Mouse (Mus musculus): ENCODE measurements around the gene Nudcd2.
"Not testable (repeated sequence)": the region's sequence is repeated elsewhere in the genome, so short reads cannot be mapped to it uniquely, and the experiment has no call there.

Nudcd2 gene

GRCm38 (mm10) chr11:40733339-40734174, at the start of gene Nudcd2, which contains the start of gene Hmmr:
Nudcd2 (plus strand) TSS chr11:40733667.
Hmmr (minus strand) TSS chr11:40733422.
- DNase-seq (ENCODE audit: low spot score): peak; percentile 98

GRCm38 (mm10) chr11:40690444-40691127, 42.9 kb upstream of the Nudcd2 start:
- peak; percentile 39 for DNase-seq (ENCODE audit: low spot score)

GRCm38 (mm10) chr11:40692101-40692509, 41.4 kb upstream of the Nudcd2 start:
- DNase-seq (ENCODE audit: low spot score): no peak

DNA sequence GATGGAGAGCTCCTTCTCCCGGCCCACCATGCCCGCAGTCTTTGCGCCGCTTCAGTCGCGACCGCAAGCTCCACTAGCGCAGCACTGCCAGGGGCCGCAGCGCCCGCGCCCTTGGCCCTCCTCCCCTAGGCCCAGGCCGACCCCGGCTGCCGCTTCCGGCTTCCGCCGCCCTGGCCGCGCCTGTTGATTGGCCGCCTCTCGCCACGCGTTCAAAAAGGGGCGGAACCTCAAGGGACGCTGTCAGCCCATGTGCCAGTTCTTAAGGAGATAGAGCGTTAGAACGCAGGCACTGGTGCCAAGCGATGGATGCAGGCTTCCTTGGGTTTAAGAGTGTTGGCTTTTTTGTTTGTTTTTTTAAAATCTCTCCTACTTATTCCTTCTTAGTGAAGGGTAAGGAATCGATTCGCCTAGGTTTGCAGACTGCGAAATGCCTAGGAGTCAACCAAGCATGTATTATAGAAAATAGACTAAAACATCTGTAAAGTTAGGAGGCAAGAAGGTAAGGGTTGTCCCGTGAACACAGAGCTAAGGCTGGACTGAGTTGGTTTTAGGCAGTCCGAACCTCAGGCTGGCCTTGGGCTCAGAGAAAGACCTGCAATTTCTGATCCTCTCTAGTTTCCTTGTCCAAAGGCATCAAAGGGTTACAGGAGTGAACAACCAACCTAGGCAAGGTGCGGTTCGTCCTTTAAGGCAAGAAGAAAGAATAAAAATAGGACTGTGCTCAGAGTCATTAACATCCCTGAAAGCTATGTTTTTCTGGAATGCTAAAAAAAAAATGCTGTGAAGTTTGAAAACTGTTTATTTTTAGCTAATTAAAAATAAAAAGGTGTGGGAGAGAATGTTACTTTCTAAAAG, 40.7 kb upstream of the Nudcd2 start:
- peak; percentile 96 for DNase-seq (ENCODE audit: low spot score)

DNA sequence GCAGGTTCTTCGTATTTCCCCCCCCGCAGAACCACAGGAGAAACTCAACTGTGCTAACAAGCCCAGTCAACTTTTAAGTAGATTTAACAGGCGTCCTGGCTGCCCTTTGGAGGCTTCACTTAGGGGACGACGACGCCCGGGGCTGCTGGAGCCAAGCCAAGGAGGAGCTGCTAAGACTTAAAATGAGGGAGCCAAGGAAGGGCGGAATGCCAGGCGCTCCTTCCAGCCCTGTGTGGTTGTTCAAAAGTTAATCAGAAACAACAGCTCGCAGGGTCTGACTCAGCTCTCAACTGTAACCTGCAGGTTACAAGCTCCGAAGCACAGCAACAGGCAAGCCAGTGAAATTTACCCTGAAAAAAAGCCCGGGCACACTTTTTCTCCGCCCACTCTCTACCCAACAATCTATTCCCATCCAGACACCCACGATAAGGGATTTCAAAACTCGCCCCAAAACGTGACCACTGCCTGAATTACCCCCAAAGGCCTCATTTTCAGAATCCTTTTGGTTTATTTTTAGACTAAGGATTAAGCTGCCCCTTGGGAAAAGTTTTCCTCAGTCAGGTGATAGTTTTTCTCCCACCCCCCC, 40.0 kb upstream of the Nudcd2 start:
- DNase-seq (ENCODE audit: low spot score): peak; percentile 82

- peak; percentile 89 for DNase-seq (ENCODE audit: low spot score)
Observed at GRCm38 (mm10) chr11:40694311-40695087, 39.0 kb upstream of the Nudcd2 start.

DNA sequence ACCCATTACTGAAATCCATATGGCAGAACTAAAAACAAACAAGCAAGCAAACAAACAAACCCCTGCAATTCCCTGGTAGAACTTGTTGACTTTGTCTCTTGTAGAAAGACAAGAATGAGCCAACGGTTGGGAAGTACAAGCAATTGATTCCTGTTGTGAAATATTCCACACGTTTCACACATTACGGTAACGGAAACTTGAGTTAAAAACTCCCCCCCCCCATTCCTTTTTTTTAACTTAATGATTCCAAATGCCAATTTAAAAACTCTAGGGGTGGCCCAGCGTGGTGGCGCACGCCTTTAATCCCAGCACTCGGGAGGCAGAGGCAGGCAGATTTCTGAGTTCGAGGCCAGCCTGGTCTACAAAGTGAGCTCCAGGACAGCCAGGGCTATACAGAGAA, 38.4 kb upstream of the Nudcd2 start, which contains the start of gene Mat2b:
Gene Mat2b (minus strand): TSS at position 101 of the 400 bp plus-strand sequence.
- DNase-seq (ENCODE audit: low spot score): no peak

DNA sequence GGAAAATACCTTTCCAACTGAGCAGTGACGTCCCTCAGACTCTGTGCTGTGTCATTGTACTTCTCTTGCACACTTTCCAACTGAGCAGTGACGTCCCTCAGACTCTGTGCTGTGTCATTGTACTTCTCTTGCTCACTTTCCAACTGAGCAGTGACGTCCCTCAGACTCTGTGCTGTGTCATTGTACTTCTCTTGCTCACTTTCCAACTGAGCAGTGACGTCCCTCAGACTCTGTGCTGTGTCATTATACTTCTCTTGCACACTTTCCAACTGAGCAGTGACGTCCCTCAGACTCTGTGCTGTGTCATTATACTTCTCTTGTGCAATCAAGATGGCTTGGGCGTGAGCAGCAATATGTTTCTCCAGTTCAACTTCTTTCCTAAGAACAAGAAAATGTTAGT, 23.6 kb upstream of the Nudcd2 start:
- DNase-seq (ENCODE audit: low spot score): not testable (repeated sequence)

DNA sequence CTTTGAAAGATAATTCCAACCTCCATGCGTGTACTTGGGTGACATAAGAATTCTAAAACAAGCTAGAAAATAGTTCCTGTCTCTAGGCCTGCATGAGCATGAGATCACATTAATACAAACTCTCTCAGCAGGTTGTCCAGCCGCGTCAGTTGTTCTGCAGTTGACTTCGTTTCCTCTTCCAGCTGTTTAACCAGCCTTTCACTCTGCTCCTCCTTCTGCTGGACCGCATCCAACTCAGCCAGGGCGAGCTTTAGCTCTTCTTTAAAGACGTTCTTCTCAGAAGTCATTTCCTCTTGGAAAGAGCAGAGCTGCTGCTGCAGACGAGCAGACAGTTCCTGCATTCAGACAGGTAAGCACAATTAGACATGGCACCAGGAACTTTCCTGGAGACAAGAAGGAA, 19.6 kb upstream of the Nudcd2 start:
- peak; percentile 33 for DNase-seq (ENCODE audit: low spot score)

DNA sequence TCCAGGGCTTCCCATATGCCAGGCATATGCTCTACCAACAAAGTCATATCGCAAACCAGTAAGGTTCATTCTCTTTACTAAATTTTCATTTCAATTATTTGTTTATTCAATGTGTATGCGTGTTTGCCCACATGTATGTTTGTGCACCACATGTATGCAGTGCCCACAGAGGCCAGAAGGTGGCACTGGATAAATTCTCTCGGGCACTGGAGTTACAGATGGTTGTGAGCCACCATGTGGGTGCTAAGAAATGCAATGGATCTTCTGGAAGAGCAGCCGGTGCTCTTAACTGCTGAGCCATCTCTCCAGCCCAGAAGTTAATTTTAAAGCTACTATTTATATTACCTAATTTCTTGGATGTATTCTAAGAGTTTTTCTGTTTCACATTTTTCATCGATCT, 17.9 kb upstream of the Nudcd2 start:
- no peak for DNase-seq (ENCODE audit: low spot score)

DNA sequence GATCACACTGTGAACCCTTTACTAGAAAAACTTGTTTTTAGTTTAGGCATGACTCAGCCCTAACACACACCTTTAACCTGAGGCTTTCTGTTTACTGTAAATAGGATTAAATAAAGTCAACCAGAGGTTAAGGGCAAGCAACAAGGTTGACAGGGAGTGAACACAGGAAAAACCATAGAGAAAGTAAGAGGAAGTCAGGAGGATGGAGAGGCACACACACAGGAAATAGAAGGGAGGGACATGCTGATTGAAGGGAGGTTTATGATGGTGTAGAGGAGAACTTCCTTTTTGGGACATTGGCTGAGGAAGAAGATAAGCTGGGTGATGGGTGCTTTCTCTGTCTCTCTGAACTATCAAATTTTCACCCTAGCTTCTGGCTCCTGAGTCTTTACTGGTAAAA, 15.1 kb upstream of the Nudcd2 start:
- DNase-seq (ENCODE audit: low spot score): no peak

DNA sequence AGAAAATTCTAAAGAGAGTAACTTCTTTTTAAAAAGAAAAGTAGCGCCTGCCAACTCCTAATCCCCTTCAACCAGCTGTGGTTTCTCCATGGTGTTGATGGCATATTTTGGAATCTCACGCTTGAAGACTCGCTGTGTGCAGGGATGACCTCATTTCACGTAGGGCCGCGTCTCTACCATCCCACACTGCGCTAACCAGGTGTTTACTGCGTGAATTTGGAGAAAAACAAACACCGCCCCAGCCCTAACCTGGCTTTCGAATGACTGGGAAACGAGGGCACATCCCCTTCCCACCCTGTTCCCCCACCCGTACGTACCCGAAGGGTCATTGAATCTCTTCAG, 499 bp upstream of the Nudcd2 start:
- DNase-seq (ENCODE audit: low spot score): no peak

GRCm38 (mm10) chr11:40734251-40734752, 835 bp downstream of the Nudcd2 start:
- peak; percentile 36 for DNase-seq (ENCODE audit: low spot score)

- DNase-seq (ENCODE audit: low spot score): no peak
Observed at GRCm38 (mm10) chr11:40737369-40737768, 3.9 kb downstream of the Nudcd2 start.

DNA sequence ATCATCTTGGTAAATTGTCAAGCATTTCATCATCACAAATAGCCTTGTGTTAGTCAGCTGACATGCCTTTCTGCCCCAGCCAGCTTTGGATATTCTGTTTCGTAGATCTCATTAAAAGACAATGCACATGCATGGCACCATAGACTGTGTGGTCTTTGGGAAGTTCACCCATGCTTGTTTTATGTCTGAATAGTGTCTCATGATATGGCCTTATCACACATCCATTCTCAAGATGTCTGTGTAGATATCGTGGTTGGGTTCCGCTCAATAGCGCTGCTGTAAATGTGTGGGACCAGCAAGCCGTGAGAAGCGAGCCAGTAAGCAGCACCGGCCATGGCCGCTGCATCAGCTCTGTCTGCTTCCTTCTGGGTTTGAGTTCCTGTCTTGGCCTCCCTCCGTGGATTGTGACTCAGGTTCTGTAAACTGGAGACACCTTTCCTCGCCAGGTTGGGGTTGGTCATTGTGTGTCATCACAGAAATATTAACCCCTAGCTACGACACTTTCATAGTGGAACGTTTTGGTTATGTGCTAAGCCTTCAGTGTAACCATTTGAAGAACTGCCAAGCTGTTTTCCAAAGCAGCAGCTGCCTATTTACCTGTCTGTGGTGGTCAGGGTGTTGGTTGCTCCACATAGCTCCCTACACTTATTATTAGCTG, 8.3 kb downstream of the Nudcd2 start:
- DNase-seq (ENCODE audit: low spot score): peak; percentile 33

- no peak for DNase-seq (ENCODE audit: low spot score)
Observed at GRCm38 (mm10) chr11:40744348-40744747, 10.9 kb downstream of the Nudcd2 start.

GRCm38 (mm10) chr11:40746361-40746760, 12.9 kb downstream of the Nudcd2 start:
- DNase-seq (ENCODE audit: low spot score): no peak

GRCm38 (mm10) chr11:40747716-40748115, 14.2 kb downstream of the Nudcd2 start:
- DNase-seq (ENCODE audit: low spot score): no peak

DNA sequence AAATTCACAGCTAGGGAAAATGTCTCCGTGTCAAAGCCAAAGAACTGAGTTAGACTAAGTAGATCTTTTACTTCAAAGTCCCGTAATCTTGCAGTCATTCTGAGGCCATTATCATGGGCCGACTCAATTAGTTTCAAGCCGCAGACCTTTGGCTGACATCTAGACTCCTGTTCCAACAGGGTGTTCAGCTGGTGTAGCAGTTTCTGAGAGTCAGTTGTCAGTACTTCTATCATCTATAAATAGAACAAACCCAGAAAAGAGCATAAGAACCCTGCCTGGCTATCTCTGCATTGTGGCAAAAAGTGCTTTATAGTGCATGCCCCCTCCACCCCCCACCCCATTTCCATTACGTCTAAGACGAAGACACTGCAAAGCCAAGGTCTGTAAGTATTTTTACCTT, 20.4 kb downstream of the Nudcd2 start:
- DNase-seq (ENCODE audit: low spot score): peak; percentile 22

DNA sequence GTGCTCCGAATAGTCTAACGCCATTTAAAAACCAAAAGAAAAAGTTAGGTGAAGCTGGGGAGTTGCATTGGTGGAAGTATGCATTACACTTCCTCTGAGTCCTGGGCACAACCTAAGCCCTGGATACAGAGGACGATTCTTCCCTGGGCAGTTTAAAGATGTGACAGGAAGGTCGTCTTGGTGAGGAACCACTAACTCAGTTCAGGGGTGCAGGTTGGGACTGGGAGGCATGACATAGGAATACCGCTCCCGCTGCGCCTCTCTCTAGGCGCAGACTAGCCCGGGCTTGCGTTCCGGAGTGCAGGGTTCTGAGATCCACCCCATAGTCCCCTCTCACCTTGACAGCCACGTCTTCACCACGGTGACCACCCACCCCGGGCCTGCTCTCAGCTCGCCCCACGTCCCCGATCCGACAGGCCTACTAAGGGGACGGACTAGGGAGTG, 21.2 kb downstream of the Nudcd2 start:
- DNase-seq (ENCODE audit: low spot score): peak; percentile 47
